Mouse (Mus musculus) adrenal gland (tissue): ENCODE data around the gene Pax1.

ENCODE experiments used
- intact Hi-C: fragments of 180-260 bp; cut with DNase I; formaldehyde crosslinking; loops from one replicate; pipeline ENCODE4 v1.15.1; 2025
- long read RNA-seq, 2 experiments: library from polyadenylated mRNA; unstranded; transcript quantifications; one replicate each; pipeline ENCODE4 v2.0.0; 2020; ENCODE audit warnings: borderline replicate concordance in 1 of 2; ENCODE audit not compliant: insufficient replicate concordance in 1 of 2

Pax1 gene
- long read RNA-seq, experiment 1: 0 reads
- long read RNA-seq, experiment 2: 0 reads

- intact Hi-C loops: no loop called here
These were observed at the start of gene Pax1 for GRCm38 (mm10) chr2:147361581-147361980. Gene Pax1, plus strand, starts transcription at chr2:147361925.

GRCm38 (mm10) chr2:147321036-147321435 is 40.7 kb upstream of the Pax1 start:
- intact Hi-C loops: no loop called here

GRCm38 (mm10) chr2:147325178-147325577 is 36.5 kb upstream of the Pax1 start:
- intact Hi-C loops: no loop called here

- intact Hi-C loops: no loop called here
These were observed 29.0 kb upstream of the Pax1 start for GRCm38 (mm10) chr2:147332731-147333130.

GRCm38 (mm10) chr2:147338729-147339128 is 23.0 kb upstream of the Pax1 start:
- intact Hi-C loops: no loop called here

- intact Hi-C loops: no loop called here
These were observed 21.9 kb upstream of the Pax1 start for GRCm38 (mm10) chr2:147339796-147340195.

- intact Hi-C loops: no loop called here
These were observed 19.5 kb upstream of the Pax1 start for GRCm38 (mm10) chr2:147342198-147342597.

- intact Hi-C loops: no loop called here
These were observed 2.0 kb upstream of the Pax1 start for GRCm38 (mm10) chr2:147359716-147360115.

GRCm38 (mm10) chr2:147360401-147360800 is 1.3 kb upstream of the Pax1 start:
- intact Hi-C loops: no loop called here

- intact Hi-C loops: no loop called here
These were observed 869 bp upstream of the Pax1 start for GRCm38 (mm10) chr2:147360856-147361255.

- intact Hi-C loops: no loop called here
These were observed 591 bp downstream of the Pax1 start for GRCm38 (mm10) chr2:147362316-147362715.

GRCm38 (mm10) chr2:147363401-147364130 is 1.8 kb downstream of the Pax1 start:
- intact Hi-C loops: no loop called here

GRCm38 (mm10) chr2:147364198-147364597 is 2.5 kb downstream of the Pax1 start:
- intact Hi-C loops: no loop called here

- intact Hi-C loops: no loop called here
These were observed 3.5 kb downstream of the Pax1 start for GRCm38 (mm10) chr2:147364982-147365907.

GRCm38 (mm10) chr2:147365908-147366630 is 4.3 kb downstream of the Pax1 start:
- intact Hi-C loops: no loop called here

GRCm38 (mm10) chr2:147367246-147367820 is 5.6 kb downstream of the Pax1 start:
- intact Hi-C loops: no loop called here

GRCm38 (mm10) chr2:147367911-147368591 is 6.3 kb downstream of the Pax1 start:
- intact Hi-C loops: no loop called here

- intact Hi-C loops: no loop called here
These were observed 7.8 kb downstream of the Pax1 start for GRCm38 (mm10) chr2:147369561-147369960.

GRCm38 (mm10) chr2:147370091-147370490 is 8.4 kb downstream of the Pax1 start:
- intact Hi-C loops: no loop called here

GRCm38 (mm10) chr2:147371289-147371688 is 9.6 kb downstream of the Pax1 start:
- intact Hi-C loops: no loop called here

- intact Hi-C loops: no loop called here
These were observed 10.1 kb downstream of the Pax1 start for GRCm38 (mm10) chr2:147371840-147372239.
